Mouse (Mus musculus) lung, postnatal 4 days (tissue): Measurements from ENCODE around the gene Gorasp1.

Experiments
- DNase-seq, 2 experiments: peaks; one replicate each; pipeline ENCODE4 v3.0.0; 2021

Gorasp1 gene

DNA sequence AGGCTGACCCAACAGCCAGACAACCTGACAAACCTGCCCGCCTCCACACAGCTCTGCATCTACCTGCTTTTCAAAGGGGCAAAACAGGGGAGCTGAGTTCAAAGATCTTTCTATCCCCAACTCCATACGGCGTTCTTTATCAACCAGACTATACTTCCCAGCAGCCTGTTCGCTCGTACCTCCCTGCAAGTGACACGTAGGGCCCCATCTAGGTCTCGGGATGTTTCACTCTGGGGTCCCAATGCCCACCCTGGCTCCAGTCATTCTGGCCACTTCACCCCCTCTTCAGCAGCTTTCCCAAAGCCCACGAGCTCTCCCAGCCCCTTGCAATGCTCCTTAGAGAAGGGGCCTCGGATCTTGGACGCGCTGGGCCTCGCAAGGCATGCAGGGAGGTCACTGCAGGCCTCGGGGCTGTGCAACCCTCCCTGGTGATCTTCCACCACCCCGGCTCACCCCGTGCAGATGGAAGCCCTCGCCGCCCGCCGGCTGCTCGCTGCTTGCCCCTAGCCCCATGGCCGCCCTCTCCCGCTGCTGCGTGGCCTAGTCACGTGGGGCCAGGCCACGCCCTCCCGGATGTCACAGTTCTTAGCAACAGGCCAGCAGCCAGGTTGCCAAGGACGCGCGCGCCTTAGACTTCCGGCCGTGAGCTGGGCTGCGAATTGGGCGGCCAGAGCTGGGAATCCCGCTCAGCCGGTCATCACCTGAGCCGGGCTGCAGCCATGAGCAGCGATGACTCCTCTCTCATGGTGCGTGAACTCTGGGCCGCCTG is at the start of gene Gorasp1, which contains the start of gene Ttc21a:
Gorasp1 (minus strand) TSS at position 561 of the 769 bp plus-strand sequence.
Ttc21a (plus strand) TSS at position 602 of the 769 bp plus-strand sequence.
- DNase-seq = peak; percentile 96

DNA sequence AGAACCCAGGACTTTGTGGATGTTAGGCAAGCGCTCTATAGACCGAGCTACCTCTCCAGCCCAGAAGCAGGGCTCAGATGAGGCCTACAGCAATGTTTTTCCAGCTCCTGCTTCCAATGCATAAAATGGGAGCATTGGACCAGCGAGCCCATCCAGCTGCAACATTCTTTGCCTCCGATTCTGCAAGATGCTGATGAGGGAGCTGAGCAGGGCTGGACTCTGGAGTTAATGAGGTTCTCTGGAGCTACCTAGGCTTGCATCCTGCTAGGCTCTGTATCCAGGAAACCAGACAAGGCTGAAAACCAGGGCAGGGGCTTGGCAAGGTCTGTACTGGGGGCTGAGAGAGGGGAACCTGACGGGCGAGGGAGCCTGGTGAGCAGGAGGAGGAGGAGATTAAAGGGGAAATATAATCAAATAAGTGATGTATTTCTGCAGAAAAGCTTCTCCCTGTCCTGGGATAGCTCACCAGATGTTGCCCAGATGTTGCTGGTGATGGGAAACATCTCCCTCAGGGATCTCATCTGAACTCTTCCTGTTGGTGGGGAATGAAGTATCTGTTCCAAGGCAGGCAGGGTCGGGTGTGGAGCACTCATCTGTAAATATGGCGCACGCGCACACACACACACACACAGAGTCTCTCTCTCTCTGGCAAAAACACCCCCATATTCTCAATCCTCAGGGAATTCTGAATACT is 48.7 kb upstream of the Gorasp1 start:
- no peak for DNase-seq

DNA sequence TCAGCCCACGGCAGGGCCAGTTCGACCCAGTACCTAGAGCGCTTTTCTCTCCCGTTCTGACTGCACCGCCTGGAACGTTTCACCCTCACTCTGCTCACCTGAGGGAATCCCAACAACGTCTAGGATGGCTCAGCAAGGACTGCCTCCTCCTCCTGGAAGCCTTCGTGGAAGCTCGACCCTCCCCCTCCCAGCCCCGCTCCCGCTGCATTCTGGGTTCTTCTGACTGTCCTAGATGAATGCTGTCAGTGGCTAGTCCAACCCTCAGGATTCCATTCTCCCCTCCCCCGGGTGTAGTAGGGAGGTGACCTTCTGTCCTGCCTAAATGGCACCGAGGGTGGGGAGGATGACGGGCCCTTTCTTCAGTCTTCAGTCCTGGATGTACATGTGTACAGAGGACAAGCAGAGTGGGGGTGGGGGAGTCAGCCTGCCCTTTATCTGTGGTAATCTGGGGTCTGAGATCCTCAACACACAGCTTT is 47.2 kb upstream of the Gorasp1 start, which contains the start of gene Csrnp1:
Csrnp1 (minus strand) TSS at position 123 of the 476 bp plus-strand sequence.
- peak in 1 of 2 experiments; percentile 49 for DNase-seq

DNA sequence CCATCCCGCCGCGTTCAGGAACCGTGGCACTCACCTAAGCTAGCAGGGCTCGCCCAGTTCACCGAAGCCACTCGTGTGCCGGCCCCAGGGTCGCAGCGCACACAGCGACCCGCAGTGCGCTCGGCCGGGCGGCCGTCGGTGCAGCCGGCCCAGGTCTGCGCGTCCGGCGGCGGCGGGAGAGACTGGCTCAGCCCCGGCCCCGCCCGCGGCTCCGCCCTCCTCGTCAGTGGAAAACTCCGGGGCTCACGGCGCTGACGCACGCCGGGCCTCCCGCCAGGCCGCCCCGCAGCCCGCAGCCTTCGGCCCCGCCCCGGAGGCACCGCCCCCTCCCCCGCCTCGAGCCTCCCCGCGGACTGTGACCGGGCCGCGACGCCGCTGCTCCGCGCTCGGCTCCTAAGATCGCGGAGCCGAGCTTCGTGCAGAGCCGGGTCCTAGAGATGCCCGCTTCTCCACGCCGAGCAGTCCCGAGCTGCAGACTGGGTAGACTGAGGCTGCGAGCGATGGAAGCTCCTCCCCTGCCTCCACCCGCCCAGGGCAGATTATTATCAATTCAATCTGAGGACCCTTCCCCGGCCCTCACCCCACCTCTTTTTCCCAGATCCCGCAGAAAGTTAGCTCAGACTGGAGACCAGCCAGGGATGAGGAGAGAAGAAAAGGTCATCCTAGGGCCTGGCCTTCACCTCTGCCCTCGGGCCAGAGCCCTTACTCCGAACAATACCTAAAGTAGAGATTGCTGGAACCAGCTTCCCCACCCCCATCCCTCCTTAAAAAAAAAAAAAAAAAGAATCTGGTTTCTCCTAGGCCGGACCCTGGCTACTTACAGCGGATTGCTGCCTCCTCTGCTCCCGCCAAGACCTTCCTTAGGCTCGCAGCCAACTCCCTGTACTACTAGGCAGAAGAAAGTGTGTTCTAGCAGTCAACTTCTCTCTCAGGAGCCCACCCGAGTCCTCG is 46.5 kb upstream of the Gorasp1 start:
- peak; percentile 94 to 96 for DNase-seq

DNA sequence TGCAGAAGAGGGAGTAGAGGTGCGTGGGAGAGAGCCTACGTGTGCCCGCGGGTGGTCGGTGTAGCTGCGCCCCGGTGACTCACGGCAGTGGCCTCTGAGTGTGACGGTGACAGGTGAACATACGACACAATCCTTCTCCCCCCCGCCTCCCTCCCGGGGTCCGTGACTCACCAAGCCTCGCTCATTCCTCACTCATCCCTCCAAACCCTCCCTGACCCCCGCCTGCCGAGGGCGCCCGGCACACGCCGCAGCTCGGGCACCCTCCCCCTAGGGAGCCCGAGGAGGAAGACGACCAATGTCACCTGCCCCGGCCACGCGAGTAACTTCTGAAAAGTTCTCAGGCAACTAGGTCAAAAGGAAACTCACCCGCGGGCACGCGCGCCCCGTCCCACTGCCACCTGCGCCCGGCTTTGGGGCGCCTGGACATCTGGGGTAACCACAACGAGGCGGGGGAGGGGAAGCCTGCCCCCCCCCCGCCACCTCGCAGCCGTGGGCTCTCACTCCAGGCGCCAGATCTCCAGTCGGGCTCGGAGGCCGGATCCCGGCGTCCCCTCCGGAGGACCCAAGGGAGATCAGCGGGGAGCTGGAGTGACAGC is 45.7 kb upstream of the Gorasp1 start:
- DNase-seq = peak; percentile 66 to 72

DNA sequence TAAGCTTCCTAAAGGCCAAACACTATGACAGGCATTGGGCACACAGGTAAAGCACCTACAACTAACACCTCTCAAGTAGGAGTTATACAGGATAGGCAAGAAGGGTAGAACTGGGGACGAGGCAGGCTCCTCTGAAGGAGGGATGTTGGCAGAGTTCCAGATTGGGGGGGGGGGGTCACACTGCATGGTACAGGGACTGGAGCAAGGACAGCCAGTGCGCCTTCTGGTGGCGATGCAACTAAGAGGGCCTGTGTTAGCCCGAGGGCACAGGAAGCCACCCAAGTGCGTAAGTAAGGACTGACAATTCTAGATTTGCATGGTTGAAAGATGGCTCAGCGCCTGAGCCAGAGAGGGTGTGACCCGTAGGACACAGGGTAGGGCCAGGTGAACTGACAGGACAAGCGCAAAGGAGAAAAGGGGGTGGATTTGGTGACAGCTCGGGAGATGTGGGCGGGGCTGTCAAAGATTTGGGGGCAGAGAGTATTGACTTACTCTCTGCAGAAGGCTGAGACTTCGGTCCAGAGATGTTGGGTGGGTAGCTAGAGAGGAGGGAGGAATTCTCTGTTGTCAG is 45.0 kb upstream of the Gorasp1 start:
- DNase-seq = peak; percentile 85 to 88

DNA sequence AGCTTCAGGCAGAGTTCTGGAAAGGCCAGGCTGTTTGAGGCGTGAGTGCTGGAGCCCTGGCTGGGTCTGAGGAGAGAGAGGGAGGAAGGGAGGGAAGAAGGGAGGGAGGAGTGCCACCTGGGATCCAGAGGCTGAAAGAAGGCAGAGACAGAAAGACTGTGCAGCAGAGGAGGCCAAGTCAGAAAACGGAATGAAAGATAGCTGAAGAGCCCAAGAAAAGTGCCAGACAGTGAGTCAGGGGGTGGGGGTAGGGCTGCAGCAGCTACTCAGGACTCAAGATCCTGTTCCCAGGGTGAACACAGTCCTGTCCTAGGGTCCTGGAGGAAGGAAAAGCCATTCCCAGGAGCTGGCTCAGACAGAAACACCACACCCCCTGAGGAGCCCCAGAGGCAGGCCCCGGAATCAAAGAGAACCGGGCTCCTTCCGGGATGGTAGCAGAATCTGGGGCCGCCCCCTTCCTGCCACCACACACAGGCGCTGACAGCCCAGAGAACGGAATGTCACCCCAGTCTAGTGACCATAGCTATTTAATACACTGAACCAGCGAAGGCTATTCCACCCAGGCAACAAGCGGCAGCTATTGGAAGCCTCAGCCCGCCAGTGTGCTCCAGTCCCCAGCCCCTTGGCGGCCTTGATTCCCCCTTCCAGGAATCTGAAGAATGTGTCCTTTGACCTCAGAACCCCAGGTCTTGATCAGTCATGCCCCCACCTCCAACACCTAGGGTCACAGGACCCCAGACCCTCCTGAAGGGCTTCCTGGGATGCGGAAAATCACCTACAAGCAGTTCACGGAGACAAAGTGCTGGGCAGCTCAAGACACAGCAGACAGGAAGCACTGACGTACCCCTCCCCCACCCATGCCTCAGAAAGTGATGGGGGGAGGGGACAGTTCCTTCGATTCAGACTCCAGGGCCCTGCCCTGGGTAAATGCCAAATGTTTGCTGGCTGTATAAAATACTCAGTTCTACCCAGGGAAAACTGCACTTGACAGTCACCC is 44.1 kb upstream of the Gorasp1 start:
- DNase-seq = peak; percentile 87 to 92

DNA sequence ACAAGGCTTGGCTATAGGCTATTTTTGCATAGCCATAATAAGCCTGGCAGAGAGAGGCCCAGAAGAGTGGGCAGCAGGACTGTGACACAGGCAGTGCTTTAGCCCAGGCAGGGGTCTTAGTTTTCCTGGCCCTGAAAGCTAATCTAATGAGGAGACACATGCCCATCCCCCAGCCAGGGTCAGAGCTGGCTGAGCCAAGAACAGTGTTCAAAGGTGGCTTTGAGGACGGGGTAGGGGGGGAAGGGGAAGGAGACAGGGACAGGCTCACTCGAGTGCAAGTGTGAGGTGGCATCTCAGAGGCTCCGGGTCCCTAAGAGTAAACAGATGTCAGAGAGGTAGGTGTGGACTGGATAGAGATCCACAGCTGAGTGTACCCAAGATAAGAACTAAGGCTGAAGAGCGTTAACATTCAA is 43.4 kb upstream of the Gorasp1 start:
- no peak for DNase-seq

DNA sequence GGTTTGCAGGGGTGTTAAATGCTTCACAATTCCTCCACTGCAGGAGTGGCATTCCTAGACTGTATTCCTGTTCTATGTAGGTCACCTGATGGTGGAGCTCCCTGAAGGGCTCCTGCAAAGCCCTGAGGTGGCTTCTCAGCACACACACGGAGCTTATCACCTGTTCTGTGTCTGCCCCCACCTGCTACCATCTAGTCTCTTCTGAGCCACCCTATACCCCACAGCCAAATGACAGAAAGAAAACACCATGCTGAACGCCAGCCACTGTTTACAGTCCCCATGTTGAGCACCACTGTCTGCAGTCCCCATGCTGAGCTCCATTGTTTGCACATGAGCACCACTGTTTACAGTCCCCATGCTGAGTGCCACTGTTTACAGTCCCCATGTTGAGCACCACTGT is 42.4 kb upstream of the Gorasp1 start:
- no peak for DNase-seq

DNA sequence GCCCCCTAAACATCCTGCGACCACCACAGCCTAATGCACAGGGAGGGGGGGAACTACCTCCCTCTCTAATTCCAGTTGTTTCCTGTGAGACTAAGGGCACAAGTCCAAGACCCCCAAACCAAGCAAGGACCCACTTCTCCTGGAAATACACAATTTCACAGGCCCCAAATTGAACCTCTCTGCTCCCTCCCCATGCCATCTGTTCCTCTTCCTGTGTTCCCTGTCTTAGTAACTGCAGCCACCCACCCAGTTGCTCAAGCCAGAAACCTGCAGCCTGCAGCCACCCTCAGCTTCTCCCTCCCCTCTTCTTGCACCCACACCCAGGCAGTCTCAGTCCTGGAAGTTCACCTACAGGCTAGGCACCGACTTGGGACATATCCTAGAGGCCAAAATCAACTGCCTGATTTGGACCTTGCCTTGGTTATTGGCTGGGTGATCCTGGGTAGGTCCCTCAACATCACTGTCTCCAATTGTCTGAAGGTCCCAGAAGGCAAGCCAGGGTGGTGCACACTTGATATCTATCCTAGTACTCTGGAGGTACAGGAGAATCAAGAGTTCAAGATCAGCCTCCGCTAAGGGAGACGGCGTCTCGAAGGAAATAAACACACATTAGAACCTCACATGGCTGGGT is 41.6 kb upstream of the Gorasp1 start:
- DNase-seq = no peak

DNA sequence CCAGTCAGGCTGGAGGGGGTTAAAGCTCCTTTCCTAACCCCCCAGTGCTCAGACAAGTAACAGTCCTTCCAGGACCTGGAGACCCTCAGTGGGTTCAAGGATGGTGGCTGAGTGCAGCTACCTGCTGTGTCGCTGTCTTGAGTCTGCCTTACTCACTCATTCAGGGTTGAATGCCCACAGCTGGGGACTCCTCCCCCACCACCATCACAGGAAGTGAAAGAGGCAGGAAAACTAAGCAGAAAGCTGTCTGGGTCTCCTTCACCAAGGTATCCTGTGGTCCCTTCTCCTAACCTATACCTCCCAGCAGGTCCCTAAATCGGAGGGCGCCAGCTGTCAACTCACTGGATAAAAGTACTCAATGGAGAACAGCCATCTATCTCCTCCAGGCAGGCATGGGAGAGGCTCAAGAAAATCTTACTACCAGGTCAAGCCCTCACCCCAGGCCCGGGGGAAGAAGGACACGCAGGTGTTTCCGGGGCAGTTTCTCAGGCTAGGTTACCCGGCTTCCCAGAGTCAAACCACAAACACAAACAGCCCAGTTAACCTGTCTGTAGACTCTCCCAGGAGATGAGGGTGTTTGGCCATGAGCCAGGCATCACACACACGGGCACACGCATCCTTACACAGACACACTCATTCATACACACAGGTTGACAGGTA is 40.9 kb upstream of the Gorasp1 start:
- no peak for DNase-seq

DNA sequence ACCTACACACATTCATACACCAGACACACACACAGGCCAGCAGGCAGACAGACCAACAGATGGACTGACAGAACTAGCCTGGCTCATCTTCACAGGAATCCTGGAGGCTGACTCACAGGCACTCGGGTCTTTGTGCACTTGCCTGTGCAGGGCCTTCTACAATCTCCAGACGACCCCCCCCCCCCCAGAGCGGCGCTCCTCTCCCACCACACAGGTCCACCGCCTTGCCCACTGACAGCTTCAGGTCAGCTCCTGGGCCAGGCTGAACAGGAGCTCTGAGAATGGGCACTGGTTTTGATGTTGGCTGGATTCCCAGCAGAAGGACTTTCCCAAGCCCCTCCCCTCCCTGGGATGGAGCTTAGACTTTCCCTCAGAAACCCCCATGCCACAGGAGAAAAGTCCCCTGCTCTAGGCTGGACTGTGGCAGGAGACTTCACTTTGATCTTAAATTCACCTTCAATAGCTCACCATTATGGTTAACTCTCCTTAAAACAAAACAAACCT is 40.2 kb upstream of the Gorasp1 start:
- no peak for DNase-seq

DNA sequence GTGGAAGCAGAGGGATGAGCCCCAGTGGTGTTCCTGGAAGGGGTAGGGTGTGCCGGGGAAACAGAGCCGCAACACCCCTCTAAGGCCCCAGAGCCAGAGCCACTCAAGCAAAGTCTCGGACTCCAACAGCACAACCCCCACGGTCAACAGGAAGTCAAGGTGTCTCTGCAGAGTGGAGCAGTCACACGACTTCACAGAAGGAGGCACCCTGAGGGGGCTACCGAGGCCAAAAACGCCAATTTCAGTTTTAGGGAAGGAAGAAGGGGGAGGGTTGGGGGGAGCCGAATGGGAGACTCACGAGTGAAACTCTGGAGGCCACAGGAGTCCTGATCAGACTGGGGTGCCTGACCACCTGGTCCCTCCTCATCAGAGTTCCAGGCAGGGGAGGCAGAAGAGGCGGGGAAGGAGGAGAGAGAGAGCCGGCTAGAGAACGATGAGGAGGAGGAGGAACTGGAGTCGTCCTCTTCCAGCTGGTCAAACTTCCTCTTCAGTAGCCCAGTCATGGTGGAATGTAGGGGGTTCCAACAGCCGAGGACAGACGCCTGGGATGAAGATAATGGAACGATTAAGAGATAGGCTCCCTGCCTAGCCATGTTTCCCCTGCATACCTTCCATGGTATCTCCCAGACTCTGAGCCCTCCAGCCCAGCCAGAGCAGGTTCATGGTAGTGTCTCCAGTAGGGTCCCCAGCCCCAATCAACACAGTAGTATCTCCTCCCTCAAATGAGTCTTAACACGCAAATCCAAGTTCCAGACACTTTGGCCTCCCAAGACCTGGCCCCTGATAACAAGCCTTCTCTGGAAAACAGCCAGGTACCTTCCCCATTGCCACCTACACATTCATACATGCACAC is 39.6 kb upstream of the Gorasp1 start:
- DNase-seq = no peak

DNA sequence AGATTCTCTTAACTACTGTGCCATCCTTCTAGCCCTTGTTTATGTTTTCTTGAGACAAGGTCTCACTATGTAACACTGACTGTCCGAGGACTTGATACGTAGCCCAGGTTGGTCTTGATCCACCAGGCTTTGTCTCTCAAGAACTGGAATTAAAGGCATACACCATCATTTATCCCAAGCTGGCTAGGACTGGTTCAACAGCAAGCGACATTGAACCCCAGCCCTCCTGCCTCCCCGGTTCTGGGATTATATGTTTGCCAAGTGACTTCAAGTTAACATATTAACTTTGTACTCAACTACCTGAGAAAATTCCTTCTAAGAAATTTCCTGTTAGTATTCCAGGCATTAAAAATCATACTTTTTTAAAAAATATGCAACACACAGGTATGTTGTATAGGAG is 37.9 kb upstream of the Gorasp1 start:
- no peak for DNase-seq

DNA sequence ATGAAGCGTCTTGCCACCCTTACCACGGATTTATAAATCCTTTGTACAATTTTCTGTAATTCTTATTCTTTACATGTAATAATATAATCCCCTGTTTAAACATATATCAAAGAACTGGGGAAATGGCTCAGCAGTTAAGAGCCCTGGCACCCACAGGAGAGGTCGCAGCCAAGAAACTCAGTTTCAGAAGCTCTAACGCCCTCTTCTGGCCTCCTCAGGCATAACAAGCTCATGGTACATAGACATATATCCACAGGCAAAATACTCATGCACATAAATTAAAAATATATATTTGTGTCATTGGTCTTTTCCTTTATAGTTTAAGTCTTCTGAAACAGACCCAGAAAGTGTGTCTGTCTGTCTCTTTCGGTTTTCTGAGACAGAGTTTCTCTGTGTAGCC is 37.2 kb upstream of the Gorasp1 start:
- DNase-seq = no peak

DNA sequence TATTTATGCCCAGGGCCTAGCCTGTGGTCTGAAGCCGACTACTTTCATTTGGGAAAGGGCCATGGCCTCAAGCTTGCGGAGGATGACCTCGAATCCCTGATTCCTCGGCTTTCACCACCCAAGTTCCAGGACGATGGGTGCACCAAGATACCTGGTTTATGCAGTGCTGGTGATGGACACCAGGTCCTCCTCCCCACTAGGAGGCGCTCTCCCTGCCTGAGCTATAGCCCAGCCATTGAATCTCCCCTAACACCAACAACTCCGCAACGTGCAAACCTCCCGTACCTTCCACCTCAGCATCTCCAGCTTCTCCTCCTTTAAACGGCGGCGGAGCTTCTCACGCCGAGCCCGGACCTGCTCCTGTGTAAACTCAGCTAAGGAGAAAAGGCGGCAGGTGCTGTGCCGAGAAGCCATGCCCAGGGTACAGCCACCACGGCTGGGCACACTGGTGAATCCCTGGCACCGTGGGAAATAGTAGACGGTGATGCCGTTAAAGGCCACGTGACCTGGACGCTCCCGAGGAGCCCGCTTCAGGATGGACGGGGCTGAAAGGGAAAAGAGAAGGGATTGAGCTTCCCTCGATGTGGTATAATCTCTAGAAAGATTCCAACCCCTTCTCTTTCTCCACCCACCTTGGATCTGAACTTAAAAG is 36.6 kb upstream of the Gorasp1 start:
- DNase-seq = peak in 1 of 2 experiments; percentile 46

DNA sequence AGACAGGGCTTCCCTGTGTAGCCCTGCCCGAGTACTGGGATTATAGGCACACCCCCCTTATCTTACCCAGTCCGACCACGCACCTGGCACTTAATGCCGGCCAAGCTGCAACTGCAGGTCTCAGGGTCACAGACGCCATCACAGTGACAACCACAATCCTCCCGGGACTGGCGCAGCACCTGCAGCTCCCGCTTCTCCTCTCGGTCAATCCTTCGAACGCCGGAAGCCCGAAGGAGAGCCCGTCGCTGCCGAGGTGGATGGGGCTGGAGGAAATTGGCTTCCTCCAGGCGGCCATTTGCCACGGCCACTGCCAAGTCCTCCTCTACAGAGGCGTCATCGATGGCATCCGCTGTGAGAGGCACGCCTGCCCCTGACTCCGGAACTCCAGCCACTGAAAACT is 35.9 kb upstream of the Gorasp1 start:
- DNase-seq = no peak

DNA sequence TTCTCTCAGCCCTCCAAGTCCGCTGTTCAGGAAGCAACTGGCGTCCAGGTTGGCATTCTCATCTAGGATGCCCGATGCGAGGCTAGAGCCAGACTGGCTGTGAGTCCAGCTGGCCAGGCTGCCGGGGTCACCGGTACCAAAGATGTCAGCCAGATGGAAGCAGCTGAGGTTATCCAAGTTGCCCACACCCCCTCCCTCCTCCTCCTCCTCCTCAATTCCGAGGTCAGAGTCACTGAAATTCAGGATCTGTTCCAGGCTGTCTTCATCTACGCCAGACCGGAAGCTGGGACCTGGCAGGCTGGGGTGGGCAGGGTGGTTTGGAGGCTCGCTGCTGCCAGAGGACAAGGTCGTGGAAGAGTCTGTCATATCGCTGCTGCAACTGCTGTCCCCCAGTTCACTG is 35.2 kb upstream of the Gorasp1 start:
- DNase-seq = peak in 1 of 2 experiments; percentile 52
